Mouse (Mus musculus): Measurements from ENCODE around the gene Polk.

The Polk gene

GRCm38 (mm10) chr13:96542081-96542889, at the start of gene Polk, which contains the start of gene Col4a3bp:
Gene Polk (minus strand): TSS chr13:96542579.
Gene Col4a3bp (plus strand): TSS chr13:96542618.
- peak; percentile 99 for DNase-seq (ENCODE audit: low read depth, low spot score)

GRCm38 (mm10) chr13:96588642-96589041, 46.3 kb upstream of the Polk start:
- DNase-seq (ENCODE audit: low read depth, low spot score): no peak

- DNase-seq (ENCODE audit: low read depth, low spot score): no peak
These were observed 44.2 kb upstream of the Polk start for GRCm38 (mm10) chr13:96586540-96586939.

- DNase-seq (ENCODE audit: low read depth, low spot score): no peak
These were observed 41.8 kb upstream of the Polk start for GRCm38 (mm10) chr13:96584201-96584600.

- DNase-seq (ENCODE audit: low read depth, low spot score): no peak
These were observed 37.6 kb upstream of the Polk start for GRCm38 (mm10) chr13:96579979-96580378.

- no peak for DNase-seq (ENCODE audit: low read depth, low spot score)
These were observed 36.7 kb upstream of the Polk start for GRCm38 (mm10) chr13:96579104-96579503.

- no peak for DNase-seq (ENCODE audit: low read depth, low spot score)
These were observed 31.8 kb upstream of the Polk start for GRCm38 (mm10) chr13:96574170-96574569.

GRCm38 (mm10) chr13:96571016-96571361, 28.6 kb upstream of the Polk start:
- DNase-seq (ENCODE audit: low read depth, low spot score): no peak

- no peak for DNase-seq (ENCODE audit: low read depth, low spot score)
These were observed 28.1 kb upstream of the Polk start for GRCm38 (mm10) chr13:96570313-96571015.

GRCm38 (mm10) chr13:96567977-96568376, 25.6 kb upstream of the Polk start:
- DNase-seq (ENCODE audit: low read depth, low spot score): no peak

- DNase-seq (ENCODE audit: low read depth, low spot score): peak; percentile 44
These were observed 12.7 kb upstream of the Polk start for GRCm38 (mm10) chr13:96555099-96555498.

- DNase-seq (ENCODE audit: low read depth, low spot score): no peak
These were observed 5.6 kb upstream of the Polk start for GRCm38 (mm10) chr13:96547941-96548340.

GRCm38 (mm10) chr13:96547250-96547649, 4.9 kb upstream of the Polk start:
- DNase-seq (ENCODE audit: low read depth, low spot score): no peak

GRCm38 (mm10) chr13:96544506-96544905, 2.1 kb upstream of the Polk start:
- peak; percentile 55 for DNase-seq (ENCODE audit: low read depth, low spot score)

GRCm38 (mm10) chr13:96542901-96543891, 817 bp upstream of the Polk start:
- peak; percentile 30 for DNase-seq (ENCODE audit: low read depth, low spot score)

GRCm38 (mm10) chr13:96541381-96541780, 998 bp downstream of the Polk start:
- DNase-seq (ENCODE audit: low read depth, low spot score): no peak

- DNase-seq (ENCODE audit: low read depth, low spot score): no peak
These were observed 4.3 kb downstream of the Polk start for GRCm38 (mm10) chr13:96538103-96538502.

- DNase-seq (ENCODE audit: low read depth, low spot score): no peak
These were observed 5.4 kb downstream of the Polk start for GRCm38 (mm10) chr13:96536821-96537572.

- no peak for DNase-seq (ENCODE audit: low read depth, low spot score)
These were observed 8.6 kb downstream of the Polk start for GRCm38 (mm10) chr13:96533742-96534141.

- DNase-seq (ENCODE audit: low read depth, low spot score): no peak
These were observed 10.2 kb downstream of the Polk start for GRCm38 (mm10) chr13:96532176-96532575.

- no peak for DNase-seq (ENCODE audit: low read depth, low spot score)
These were observed 12.3 kb downstream of the Polk start for GRCm38 (mm10) chr13:96530064-96530463.

All from CD4-positive helper T cell, adult 2 months (primary cell).